7 mouse cellular contexts compared by ENCODE assay signal in the genomic region with DNA sequence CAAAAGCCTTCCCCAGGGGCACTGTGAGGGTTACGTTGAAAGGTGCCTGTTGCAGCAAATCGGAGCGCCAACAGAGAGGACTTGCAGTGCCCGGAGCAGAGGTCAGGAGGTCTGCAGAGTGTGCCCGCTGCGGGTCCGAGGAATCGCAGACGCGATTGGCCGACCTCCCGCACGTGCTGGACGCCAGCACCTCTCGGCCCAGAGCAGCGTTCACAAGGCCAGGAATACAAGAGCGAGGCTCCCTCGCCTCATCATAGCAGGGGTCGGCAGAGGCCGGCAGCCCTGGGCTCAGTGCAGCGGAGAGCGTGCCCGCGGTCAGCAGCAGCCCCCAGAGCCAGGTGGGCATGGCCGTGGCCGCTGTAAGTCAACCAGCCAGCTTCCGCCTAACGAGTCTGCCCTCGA. TPM values are rescaled to one million over a fixed set of nuclear protein-coding genes. Genes with fewer than 3 reads are reported as not detected.
DNase-seq lines count a peak whose midpoint lies in the region; ATAC-seq lines count a peak whose summit lies in the region.

No protein-coding gene starts in this region.

- peak; percentile 0; the same call in 1 of the 2 replicates for ATAC-seq in lung, embryonic 15.5 days (ENCODE audit: borderline replicate concordance, extremely low read depth, low FRiP score, low TSS enrichment)
- no peak for ATAC-seq in embryonic facial prominence, embryonic 11.5 days (replicated peaks; ENCODE audit: insufficient number of reproducible peaks, low FRiP score, low TSS enrichment, low read depth)
- no peak for ATAC-seq in hindbrain, embryonic 13.5 days (ENCODE audit: low FRiP score)
- ATAC-seq in liver, embryonic 15.5 days (ENCODE audit: insufficient read depth) = peak; percentile 2
- no peak for ATAC-seq in stomach, embryonic 15.5 days (ENCODE audit: insufficient read depth, low FRiP score, low read depth)

- peak overlapping the region; percentile 75 for H3K4me3 ChIP-seq in lung, embryonic 15.5 days
- H3K4me3 ChIP-seq in embryonic facial prominence, embryonic 11.5 days (ENCODE audit: low read depth, low read length) = peak overlapping the region; percentile 73
- H3K4me3 ChIP-seq in hindbrain, embryonic 13.5 days = peak overlapping the region; percentile 75
- H3K4me3 ChIP-seq in liver, embryonic 15.5 days (replicated peaks) = peak overlapping the region; percentile 80
- peak overlapping the region; percentile 73 for H3K4me3 ChIP-seq in stomach, embryonic 15.5 days (replicated peaks)

- no peaks in the 10 kb centered on the region for H3K9me3 ChIP-seq in lung, embryonic 15.5 days
- H3K9me3 ChIP-seq in embryonic facial prominence, embryonic 11.5 days (replicated peaks; ENCODE audit: control insufficient read depth, low read length) = no peaks in the 10 kb centered on the region
- no peaks in the 10 kb centered on the region for H3K9me3 ChIP-seq in hindbrain, embryonic 13.5 days
- H3K9me3 ChIP-seq in liver, embryonic 15.5 days (replicated peaks) = no peaks in the 10 kb centered on the region
- no peaks in the 10 kb centered on the region for H3K9me3 ChIP-seq in stomach, embryonic 15.5 days

- peaks cover 77% of the 10 kb centered on the region for H3K4me1 ChIP-seq in lung, embryonic 15.5 days
- peaks cover 33% of the 10 kb centered on the region for H3K4me1 ChIP-seq in embryonic facial prominence, embryonic 11.5 days (ENCODE audit: control insufficient read depth, insufficient read depth, low read length)
- H3K4me1 ChIP-seq in hindbrain, embryonic 13.5 days (replicated peaks) = peaks cover 84% of the 10 kb centered on the region
- peaks cover 97% of the 10 kb centered on the region for H3K4me1 ChIP-seq in liver, embryonic 15.5 days (replicated peaks)
- H3K4me1 ChIP-seq in stomach, embryonic 15.5 days = peaks cover 70% of the 10 kb centered on the region

- peak overlapping the region; percentile 51 for H3K9ac ChIP-seq in lung, embryonic 15.5 days
- H3K9ac ChIP-seq in embryonic facial prominence, embryonic 11.5 days (replicated peaks; ENCODE audit: low read length) = peak overlapping the region; percentile 82
- H3K9ac ChIP-seq in hindbrain, embryonic 13.5 days = peak overlapping the region; percentile 81
- peak overlapping the region; percentile 83 for H3K9ac ChIP-seq in liver, embryonic 15.5 days
- H3K9ac ChIP-seq in stomach, embryonic 15.5 days = peak overlapping the region; percentile 40

- DNase-seq in lung, postnatal 25 days (ENCODE audit: low spot score) = no peak
- DNase-seq in embryonic facial prominence, embryonic 11.5 days (ENCODE audit: low spot score) = peak; percentile 42
- no peak for DNase-seq in spleen, postnatal 36 days (ENCODE audit: low spot score in 2 of 2)

- no peaks in the 10 kb centered on the region for H3K36me3 ChIP-seq in lung, embryonic 15.5 days
- H3K36me3 ChIP-seq in embryonic facial prominence, embryonic 11.5 days (replicated peaks; ENCODE audit: control insufficient read depth, insufficient read depth, low read depth, low read length) = no peaks in the 10 kb centered on the region
- H3K36me3 ChIP-seq in hindbrain, embryonic 13.5 days = no peaks in the 10 kb centered on the region
- H3K36me3 ChIP-seq in liver, embryonic 15.5 days (replicated peaks) = no peaks in the 10 kb centered on the region
- H3K36me3 ChIP-seq in stomach, embryonic 15.5 days = no peaks in the 10 kb centered on the region

- peaks cover 26% of the 10 kb centered on the region for H3K27me3 ChIP-seq in lung, embryonic 15.5 days
- no peaks in the 10 kb centered on the region; the same call in 1 of the 2 replicates for H3K27me3 ChIP-seq in embryonic facial prominence, embryonic 11.5 days (ENCODE audit: control insufficient read depth, insufficient read depth, low read length)
- H3K27me3 ChIP-seq in hindbrain, embryonic 13.5 days = peaks cover 32% of the 10 kb centered on the region
- H3K27me3 ChIP-seq in liver, embryonic 15.5 days = peaks cover 64% of the 10 kb centered on the region
- H3K27me3 ChIP-seq in stomach, embryonic 15.5 days (replicated peaks) = peaks cover 5% of the 10 kb centered on the region; the same call in 1 of the 2 replicates

- peak overlapping the region; percentile 98 for H3K4me2 ChIP-seq in lung, embryonic 15.5 days
- H3K4me2 ChIP-seq in embryonic facial prominence, embryonic 11.5 days (ENCODE audit: low read depth, low read length) = peak overlapping the region; percentile 96
- peak overlapping the region; percentile 92 for H3K4me2 ChIP-seq in hindbrain, embryonic 13.5 days
- peak overlapping the region; percentile 100 for H3K4me2 ChIP-seq in liver, embryonic 15.5 days
- H3K4me2 ChIP-seq in stomach, embryonic 15.5 days = peak overlapping the region; percentile 95

- peak overlapping the region; percentile 87 for H3K27ac ChIP-seq in lung, embryonic 15.5 days
- H3K27ac ChIP-seq in embryonic facial prominence, embryonic 11.5 days (replicated peaks; ENCODE audit: low read depth, low read length) = peak overlapping the region; percentile 88
- H3K27ac ChIP-seq in hindbrain, embryonic 13.5 days = peak overlapping the region; percentile 80
- H3K27ac ChIP-seq in liver, embryonic 15.5 days (replicated peaks) = peak overlapping the region; percentile 99
- peak overlapping the region; percentile 91 for H3K27ac ChIP-seq in stomach, embryonic 15.5 days

- WGBS in lung, embryonic 15.5 days = under 1% methylated on average over 29 of the region's 29 CpGs
- 1% methylated on average over 29 of the region's 29 CpGs for WGBS in embryonic facial prominence, embryonic 11.5 days
- 2% methylated on average over 29 of the region's 29 CpGs for WGBS in hindbrain, embryonic 13.5 days
- WGBS in liver, embryonic 15.5 days (ENCODE audit: insufficient replicate concordance) = 6% methylated on average over 29 of the region's 29 CpGs
- 2% methylated on average over 29 of the region's 29 CpGs for WGBS in stomach, embryonic 15.5 days

RNA-seq across cellular contexts. Expression of gene Ntn3, which starts 0.7 kb away (rescaled TPM):
- 6.1 and 6.7 TPM in 2 replicates for polyA plus RNA-seq in lung, embryonic 15.5 days (2015; fragmentation: Nextera tagmentation; extraction: Ambion mirVana)
- 6.2 and 7.1 TPM in 2 replicates for polyA plus RNA-seq in embryonic facial prominence, embryonic 11.5 days (2014; fragmentation: Nextera tagmentation; extraction: Ambion mirVana)
- polyA plus RNA-seq in hindbrain, embryonic 13.5 days (2015; fragmentation: Nextera tagmentation; extraction: Ambion mirVana) = 4.2 and 5.2 TPM in 2 replicates
- polyA plus RNA-seq in liver, embryonic 15.5 days (2015; fragmentation: Nextera tagmentation; extraction: Ambion mirVana) = 1.1 and 1.2 TPM in 2 replicates
- polyA plus RNA-seq in stomach, embryonic 15.5 days (2015; fragmentation: Nextera tagmentation; extraction: Ambion mirVana) = 8.1 and 8.5 TPM in 2 replicates

RNA-seq across cellular contexts. Expression of gene Tbc1d24, which starts 3.3 kb away (rescaled TPM):
- polyA plus RNA-seq in lung, embryonic 15.5 days (2015; fragmentation: Nextera tagmentation; extraction: Ambion mirVana) = 4.7 and 5.4 TPM in 2 replicates
- polyA plus RNA-seq in embryonic facial prominence, embryonic 11.5 days (2014; fragmentation: Nextera tagmentation; extraction: Ambion mirVana) = 3.7 and 5.4 TPM in 2 replicates
- polyA plus RNA-seq in hindbrain, embryonic 13.5 days (2015; fragmentation: Nextera tagmentation; extraction: Ambion mirVana) = 24.4 and 25.5 TPM in 2 replicates
- 6.6 and 7.9 TPM in 2 replicates for polyA plus RNA-seq in liver, embryonic 15.5 days (2015; fragmentation: Nextera tagmentation; extraction: Ambion mirVana)
- polyA plus RNA-seq in stomach, embryonic 15.5 days (2015; fragmentation: Nextera tagmentation; extraction: Ambion mirVana) = 5.0 and 6.3 TPM in 2 replicates

RNA-seq across cellular contexts. Expression of gene Tedc2, which starts 12.0 kb away (rescaled TPM):
- polyA plus RNA-seq in lung, embryonic 15.5 days (2015; fragmentation: Nextera tagmentation; extraction: Ambion mirVana) = 11.5 and 12.4 TPM in 2 replicates
- 16.9 and 21.7 TPM in 2 replicates for polyA plus RNA-seq in embryonic facial prominence, embryonic 11.5 days (2014; fragmentation: Nextera tagmentation; extraction: Ambion mirVana)
- 11.8 and 12.8 TPM in 2 replicates for polyA plus RNA-seq in hindbrain, embryonic 13.5 days (2015; fragmentation: Nextera tagmentation; extraction: Ambion mirVana)
- polyA plus RNA-seq in liver, embryonic 15.5 days (2015; fragmentation: Nextera tagmentation; extraction: Ambion mirVana) = 8.2 and 9.6 TPM in 2 replicates
- 9.8 and 10.0 TPM in 2 replicates for polyA plus RNA-seq in stomach, embryonic 15.5 days (2015; fragmentation: Nextera tagmentation; extraction: Ambion mirVana)

RNA-seq across cellular contexts. Expression of gene Atp6v0c, which starts 39.1 kb away (rescaled TPM):
- 447 and 455 TPM in 2 replicates for polyA plus RNA-seq in lung, embryonic 15.5 days (2015; fragmentation: Nextera tagmentation; extraction: Ambion mirVana)
- polyA plus RNA-seq in embryonic facial prominence, embryonic 11.5 days (2014; fragmentation: Nextera tagmentation; extraction: Ambion mirVana) = 384 and 433 TPM in 2 replicates
- 1,028 and 1,039 TPM in 2 replicates for polyA plus RNA-seq in hindbrain, embryonic 13.5 days (2015; fragmentation: Nextera tagmentation; extraction: Ambion mirVana)
- 362 and 405 TPM in 2 replicates for polyA plus RNA-seq in liver, embryonic 15.5 days (2015; fragmentation: Nextera tagmentation; extraction: Ambion mirVana)
- 495 and 512 TPM in 2 replicates for polyA plus RNA-seq in stomach, embryonic 15.5 days (2015; fragmentation: Nextera tagmentation; extraction: Ambion mirVana)

RNA-seq across cellular contexts. Expression of gene Ccnf, which starts 42.6 kb away (rescaled TPM):
- 71.7 and 77.0 TPM in 2 replicates for polyA plus RNA-seq in lung, embryonic 15.5 days (2015; fragmentation: Nextera tagmentation; extraction: Ambion mirVana)
- 99.6 and 101 TPM in 2 replicates for polyA plus RNA-seq in embryonic facial prominence, embryonic 11.5 days (2014; fragmentation: Nextera tagmentation; extraction: Ambion mirVana)
- polyA plus RNA-seq in hindbrain, embryonic 13.5 days (2015; fragmentation: Nextera tagmentation; extraction: Ambion mirVana) = 17.2 and 17.9 TPM in 2 replicates
- polyA plus RNA-seq in liver, embryonic 15.5 days (2015; fragmentation: Nextera tagmentation; extraction: Ambion mirVana) = 71.5 and 75.6 TPM in 2 replicates
- 54.2 and 55.0 TPM in 2 replicates for polyA plus RNA-seq in stomach, embryonic 15.5 days (2015; fragmentation: Nextera tagmentation; extraction: Ambion mirVana)

Comparison
In these comparisons a context has a peak if more than half of its experiments do, and no peak if none do; other contexts are left out.
1. ATAC-seq: peak in lung, embryonic 15.5 days (single experiment) and liver, embryonic 15.5 days (single experiment); none in embryonic facial prominence, embryonic 11.5 days (single experiment), hindbrain, embryonic 13.5 days (single experiment) and stomach, embryonic 15.5 days (single experiment).
2. Peak in every context shown above with its lines, with median percentiles within 50 percentile points of each other: H3K27ac ChIP-seq, H3K4me2 ChIP-seq, H3K4me3 ChIP-seq and H3K9ac ChIP-seq.